Mouse (Mus musculus): Measurements from ENCODE around the gene Vma21.

Vma21 gene

GRCm38 (mm10) chrX:71815631-71816345 is at the start of gene Vma21:
Gene Vma21, plus strand, starts transcription at chrX:71815924.
- DNase-seq (ENCODE audit: low spot score) = no peak

- no peak for DNase-seq (ENCODE audit: low spot score)
Observed at GRCm38 (mm10) chrX:71767909-71768308, 47.8 kb upstream of the Vma21 start.

GRCm38 (mm10) chrX:71791106-71791505 is 24.6 kb upstream of the Vma21 start:
- DNase-seq (ENCODE audit: low spot score) = no peak

- no peak for DNase-seq (ENCODE audit: low spot score)
Observed at GRCm38 (mm10) chrX:71797766-71798165, 18.0 kb upstream of the Vma21 start.

GRCm38 (mm10) chrX:71798883-71799282 is 16.8 kb upstream of the Vma21 start:
- DNase-seq (ENCODE audit: low spot score) = no peak

GRCm38 (mm10) chrX:71811966-71812835 is 3.5 kb upstream of the Vma21 start:
- DNase-seq (ENCODE audit: low spot score) = no peak

- DNase-seq (ENCODE audit: low spot score) = peak; percentile 82
Observed at GRCm38 (mm10) chrX:71816401-71816857, 705 bp downstream of the Vma21 start.

- DNase-seq (ENCODE audit: low spot score) = peak; percentile 13
Observed at GRCm38 (mm10) chrX:71816931-71817361, 1.2 kb downstream of the Vma21 start.

- DNase-seq (ENCODE audit: low spot score) = no peak
Observed at GRCm38 (mm10) chrX:71838911-71839310, 23.2 kb downstream of the Vma21 start.

GRCm38 (mm10) chrX:71846696-71847095 is 31.0 kb downstream of the Vma21 start:
- no peak for DNase-seq (ENCODE audit: low spot score)

- no peak for DNase-seq (ENCODE audit: low spot score)
Observed at GRCm38 (mm10) chrX:71853798-71854197, 38.1 kb downstream of the Vma21 start.
